Comparison of ENCODE assay signal across 19 mouse cellular contexts in the genomic region with DNA sequence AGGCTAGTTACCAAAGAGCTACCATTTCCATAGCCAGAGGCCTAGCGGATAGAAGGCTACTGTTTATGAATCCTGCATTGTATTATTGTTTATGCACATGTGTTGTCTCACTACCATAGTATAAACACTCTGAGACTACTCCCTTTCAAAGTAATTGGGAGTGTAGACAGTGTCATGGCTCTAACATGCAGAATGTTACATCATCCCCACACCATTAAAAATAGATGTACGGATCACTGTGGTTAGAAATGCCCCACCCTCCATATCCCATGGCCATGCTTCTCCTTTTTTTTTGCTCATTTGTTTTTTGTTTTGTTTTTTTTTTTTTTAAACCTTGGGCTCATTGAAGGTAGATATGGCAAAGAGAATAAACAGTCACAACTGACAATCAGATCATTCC.
"Had no signal": no experiment of that assay in that cellular context is flagged by ENCODE, and none has a peak within 500 bp of the region (broad histone marks: within the 10 kb centered on the region; RNA-seq: fewer than 3 reads in every experiment).

No protein-coding gene starts in this region.

- H3K4me3 ChIP-seq: kidney, embryonic 15.5 days; left cerebral cortex, adult 2 months; liver, embryonic 13.5 days; myocyte; neural tube, embryonic 13.5 days had no signal

- H3K27ac ChIP-seq: kidney, embryonic 15.5 days; left cerebral cortex, adult 2 months; liver, embryonic 13.5 days; neural tube, embryonic 13.5 days had no signal

- H3K9ac ChIP-seq: kidney, embryonic 15.5 days; liver, embryonic 13.5 days; lung, embryonic 14.5 days; neural tube, embryonic 13.5 days had no signal

- H3K27me3 ChIP-seq: kidney, embryonic 15.5 days; liver, embryonic 13.5 days; neural tube, embryonic 13.5 days had no signal

- H3K4me2 ChIP-seq: kidney, embryonic 15.5 days; liver, embryonic 13.5 days; lung, embryonic 14.5 days; midbrain, embryonic 11.5 days; neural tube, embryonic 13.5 days had no signal

- H3K4me1 ChIP-seq: kidney, embryonic 15.5 days; liver, embryonic 13.5 days; neural tube, embryonic 13.5 days had no signal

- DNase-seq: kidney, adult 11 months; kidney, adult 8-10 months; kidney, postnatal 10 days; kidney, postnatal 36 days; layer of hippocampus, postnatal 36 days; liver, embryonic 13.5 days; lung, embryonic 14.5 days; lung, postnatal 4 days; midbrain, embryonic 14.5 days; retina, postnatal 1 day; right cerebral cortex, postnatal 25 days; spleen, adult 18-20 months; thymus, adult 18-20 months; thymus, postnatal 36 days had no signal

- H3K36me3 ChIP-seq: kidney, embryonic 15.5 days; liver, embryonic 13.5 days; neural tube, embryonic 13.5 days had no signal

- H3K9me3 ChIP-seq: kidney, embryonic 15.5 days; liver, embryonic 13.5 days had no signal
